Mouse (Mus musculus) heart, embryonic 14.5 days (tissue): ENCODE measurements around the gene Car10. TPM values are rescaled to one million over a fixed set of nuclear protein-coding genes. Genes with fewer than 3 reads are reported as not detected.

Experiments used
- ATAC-seq: fragments of 200-750 bp; cut with Nextera tagmentation; 2 replicates; pipeline ENCODE4 v1.8.0; 2017; ENCODE audit warnings: low read depth, moderate TSS enrichment; ENCODE audit not compliant: insufficient number of reproducible peaks, insufficient read depth, low FRiP score
- H3K27ac ChIP-seq, 2 experiments: fragments of 200-500 bp in 1 of 2; fragments of 300-500 bp in 1 of 2; sonication (generic) in 1 of 2; replicated peaks in 1 of 2; 2 replicates each; pipeline ENCODE4 v1.5.1; 2012 to 2014; ENCODE audit warnings: low read depth in 2 of 2, low read length in 2 of 2, control low read depth in 1 of 2, mild to moderate bottlenecking in 1 of 2, mixed read lengths in 1 of 2; ENCODE audit not compliant: control insufficient read depth in 1 of 2, insufficient read depth in 1 of 2
- H3K27me3 ChIP-seq: fragments of 300-500 bp; sonication (generic); 2 replicates; pipeline ENCODE4 v1.6.1; 2014; ENCODE audit warnings: mild to moderate bottlenecking, low read length, control low read depth; ENCODE audit not compliant: control insufficient read depth, insufficient read depth
- H3K36me3 ChIP-seq: fragments of 300-500 bp; sonication (generic); 2 replicates; pipeline ENCODE4 v1.6.1; 2014; ENCODE audit warnings: mild to moderate bottlenecking, control low read depth, low read length, mixed read lengths; ENCODE audit not compliant: control insufficient read depth, insufficient read depth
- H3K4me1 ChIP-seq, 2 experiments: fragments of 200-500 bp in 1 of 2; fragments of 300-500 bp in 1 of 2; sonication (generic) in 1 of 2; 2 replicates each; pipeline ENCODE4 v1.6.1; 2012 to 2014; ENCODE audit warnings: low read length in 2 of 2, control low read depth in 1 of 2, mixed read lengths in 1 of 2; ENCODE audit not compliant: control insufficient read depth in 2 of 2, insufficient read depth in 2 of 2
- H3K4me2 ChIP-seq: fragments of 300-500 bp; sonication (generic); 2 replicates; pipeline ENCODE4 v1.6.1; 2014; ENCODE audit warnings: mild to moderate bottlenecking, low read length
- H3K4me3 ChIP-seq, 2 experiments: fragments of 200-500 bp in 1 of 2; fragments of 300-500 bp in 1 of 2; sonication (generic) in 1 of 2; 2 replicates each; pipeline ENCODE4 v1.5.1; 2012 to 2014; ENCODE audit warnings: low read length in 2 of 2, mild to moderate bottlenecking in 2 of 2, control low read depth in 1 of 2, low read depth in 1 of 2, moderate library complexity in 1 of 2; ENCODE audit not compliant: control insufficient read depth in 1 of 2, insufficient read depth in 1 of 2
- H3K9ac ChIP-seq: fragments of 300-500 bp; sonication (generic); 2 replicates; pipeline ENCODE4 v1.6.1; 2014; ENCODE audit warnings: mild to moderate bottlenecking, low read length
- H3K9me3 ChIP-seq: fragments of 300-500 bp; sonication (generic); 2 replicates; pipeline ENCODE4 v1.6.1; 2016; ENCODE audit warnings: low read length, control low read depth; ENCODE audit not compliant: control insufficient read depth
- WGBS: fragments of 180-500 bp; shearing (Covaris S2); extraction: QIAGEN DNeasy Blood & Tissue Kit; methylation state at CpG from one replicate; pipeline ENCODE4 v1.1.7; 2014; 5-methylcytosine and 5-hydroxymethylcytosine counted together
- polyA plus RNA-seq: library from polyadenylated mRNA; unstranded; fragments of >200 nt; fragmentation: Nextera tagmentation; extraction: Ambion mirVana; gene quantifications from 2 replicates; pipeline ENCODE4 v1.2.1, GENCODE M21; 2014

Gene Car10
- polyA plus RNA-seq, 1 experiment from 2014 or later, result not detected

- Histone ChIP-seq H3K4me1 (peaks cover 2% of the 10 kb centered on the region in 2 experiments; a peak in 3 of 4 replicates), H3K4me3 (no peak overlapping the region), H3K36me3 (no peaks in the 10 kb centered on the region), H3K27me3 (no peaks in the 10 kb centered on the region), H3K9me3 (no peaks in the 10 kb centered on the region), H3K9ac (no peak overlapping the region), H3K27ac (no peak overlapping the region), H3K4me2 (no peak overlapping the region)
- ATAC-seq, result no peak
- WGBS, result 83% methylated on average over 3 of the region's 3 CpGs
These were observed 548.4 kb downstream of the Car10 start for GRCm38 (mm10) chr11:93646216-93646615.
